In the genomic region with DNA sequence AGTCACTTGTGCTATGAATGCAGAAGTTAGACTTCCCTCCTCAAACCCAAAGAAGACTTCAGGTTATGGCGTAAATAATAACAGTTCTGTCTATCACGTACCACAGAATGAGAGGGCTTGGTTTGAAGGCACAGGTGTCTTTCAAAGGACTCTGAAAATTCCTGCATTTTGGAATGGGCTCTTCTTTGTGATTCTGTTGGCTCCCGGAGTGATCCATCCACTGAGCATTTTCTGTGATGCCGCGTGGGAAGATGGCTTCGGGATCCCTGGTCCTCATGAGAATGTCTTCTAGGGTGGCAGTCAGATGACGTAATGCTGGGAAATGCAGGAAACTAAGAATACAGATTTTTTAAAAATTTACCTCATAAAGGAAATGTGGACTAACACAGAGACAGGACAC, we compare ENCODE assay signal across 42 mouse cellular contexts. TPM values are rescaled to one million over a fixed set of nuclear protein-coding genes. Genes with fewer than 3 reads are reported as not detected.
"Had no signal": no experiment of that assay in that cellular context is flagged by ENCODE, and none has a peak within 500 bp of the region (broad histone marks: within the 10 kb centered on the region; RNA-seq: fewer than 3 reads in every experiment).

No protein-coding gene starts in this region.

- H3K4me3 ChIP-seq: heart, embryonic 12.5 days; heart, embryonic 13.5 days; heart, embryonic 15.5 days; hindbrain, embryonic 10.5 days; hindbrain, embryonic 12.5 days; hindbrain, embryonic 13.5 days; hindbrain, embryonic 15.5 days; intestine, embryonic 15.5 days; kidney, embryonic 15.5 days; layer of hippocampus, adult 2 months; left cerebral cortex, adult 2 months had no signal

- H3K27me3 ChIP-seq: heart, embryonic 12.5 days; heart, embryonic 13.5 days; heart, embryonic 15.5 days; hindbrain, embryonic 12.5 days; hindbrain, embryonic 13.5 days; hindbrain, embryonic 15.5 days; intestine, embryonic 15.5 days; kidney, embryonic 15.5 days had no signal

- H3K36me3 ChIP-seq: heart, embryonic 12.5 days; heart, embryonic 13.5 days; heart, embryonic 15.5 days; hindbrain, embryonic 10.5 days; hindbrain, embryonic 12.5 days; hindbrain, embryonic 13.5 days; hindbrain, embryonic 15.5 days; intestine, embryonic 15.5 days; kidney, embryonic 15.5 days had no signal

- DNase-seq: heart, postnatal 10 days; heart, postnatal 14 days; heart, postnatal 36 days; heart, postnatal 4 days; kidney, adult 11 months; kidney, adult 18-20 months; kidney, adult 2 months; kidney, adult 8-10 months; kidney, adult 9 months; kidney, postnatal 10 days; kidney, postnatal 25 days; kidney, postnatal 36 days; kidney, postnatal 4 days; layer of hippocampus, adult 9-11 months; layer of hippocampus, postnatal 36 days had no signal

- H3K4me1 ChIP-seq: heart, embryonic 12.5 days; heart, embryonic 13.5 days; heart, embryonic 15.5 days; hindbrain, embryonic 10.5 days; hindbrain, embryonic 12.5 days; hindbrain, embryonic 13.5 days; hindbrain, embryonic 15.5 days; intestine, embryonic 15.5 days; kidney, embryonic 15.5 days had no signal

- H3K9ac ChIP-seq: heart, embryonic 12.5 days; heart, embryonic 13.5 days; heart, embryonic 15.5 days; hindbrain, embryonic 12.5 days; hindbrain, embryonic 13.5 days; hindbrain, embryonic 14.5 days; hindbrain, embryonic 15.5 days; intestine, embryonic 15.5 days; kidney, embryonic 15.5 days had no signal

- ATAC-seq: hindbrain, embryonic 16.5 days; hindbrain, postnatal 0 days; inflammation-experienced regulatory T-cells, adult 6 months; intestine, embryonic 15.5 days; intestine, embryonic 16.5 days; intestine, postnatal 0 days had no signal

- H3K4me2 ChIP-seq: heart, embryonic 11.5 days; heart, embryonic 12.5 days; heart, embryonic 13.5 days; heart, embryonic 15.5 days; hindbrain, embryonic 12.5 days; hindbrain, embryonic 13.5 days; hindbrain, embryonic 14.5 days; hindbrain, embryonic 15.5 days; intestine, embryonic 15.5 days; kidney, embryonic 15.5 days had no signal

- H3K27ac ChIP-seq: heart, embryonic 13.5 days; heart, embryonic 15.5 days; hindbrain, embryonic 10.5 days; hindbrain, embryonic 12.5 days; hindbrain, embryonic 13.5 days; hindbrain, embryonic 14.5 days; hindbrain, embryonic 15.5 days; hindbrain, postnatal 0 days; intestine, embryonic 15.5 days; kidney, embryonic 15.5 days; kidney, postnatal 0 days; layer of hippocampus, adult 2 months; left cerebral cortex, adult 2 months had no signal

- H3K9me3 ChIP-seq: heart, embryonic 12.5 days; heart, embryonic 13.5 days; heart, embryonic 15.5 days; hindbrain, embryonic 10.5 days; hindbrain, embryonic 12.5 days; hindbrain, embryonic 13.5 days; hindbrain, embryonic 15.5 days; intestine, embryonic 15.5 days; kidney, embryonic 15.5 days had no signal

RNA-seq across cellular contexts. Expression of a gene that starts 10.6 kb away (rescaled TPM):
- total RNA-seq: heart, postnatal 10 days; heart, postnatal 14 days; heart, postnatal 25 days; heart, postnatal 36 days; heart, postnatal 4 days; hematopoietic stem cell, adult 5-6 weeks; hindbrain, postnatal 0 days had no signal
- polyA plus RNA-seq: heart, postnatal 0 days; hindbrain, embryonic 10.5 days; hindbrain, embryonic 11.5 days; hindbrain, embryonic 15.5 days; inflammation-experienced regulatory T-cells, adult 6 months; intestine, embryonic 14.5 days; intestine, embryonic 15.5 days; intestine, embryonic 16.5 days; intestine, postnatal 0 days; kidney, adult 2 months; kidney, embryonic 14.5 days; kidney, embryonic 15.5 days; kidney, embryonic 16.5 days; kidney, postnatal 0 days; large intestine, adult 2 months had no signal

RNA-seq across cellular contexts. Expression of a gene that starts 31.3 kb away (rescaled TPM):
- total RNA-seq: hematopoietic stem cell, adult 5-6 weeks had no signal
